Mouse (Mus musculus) right cerebral cortex, adult 2 months (tissue): ENCODE measurements around the gene Atic.
A peak's percentile ranks its signal among the peaks of the same experiment; 100 is the strongest.

Experiments used
- DNase-seq, 2 experiments: peaks; one replicate each; pipeline ENCODE4 v3.0.0; 2021 to 2022; ENCODE audit warnings: low spot score in 2 of 2

Gene Atic

DNA sequence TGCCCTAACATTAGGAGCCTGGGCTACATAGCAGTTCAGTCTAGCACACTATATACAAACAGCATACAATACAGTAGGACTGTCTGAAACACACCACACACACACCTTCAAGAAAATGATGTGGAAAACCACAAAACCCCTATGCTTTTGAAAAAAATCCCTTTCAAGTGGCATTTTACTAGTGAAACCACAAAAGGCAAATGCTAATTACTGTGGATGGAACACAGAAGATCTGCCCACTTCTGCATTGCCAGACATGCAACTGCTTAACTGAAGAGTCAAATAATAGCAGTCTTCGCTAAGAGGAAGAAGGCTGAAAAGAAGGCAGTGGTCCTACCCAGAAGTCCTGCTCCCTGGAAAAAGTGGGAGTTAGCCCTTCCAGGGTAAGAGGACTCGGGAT is 37.3 kb downstream of the Atic start:
- DNase-seq = no peak

GRCm38 (mm10) chr1:71595365-71595764 is 38.4 kb downstream of the Atic start:
- no peak for DNase-seq

DNA sequence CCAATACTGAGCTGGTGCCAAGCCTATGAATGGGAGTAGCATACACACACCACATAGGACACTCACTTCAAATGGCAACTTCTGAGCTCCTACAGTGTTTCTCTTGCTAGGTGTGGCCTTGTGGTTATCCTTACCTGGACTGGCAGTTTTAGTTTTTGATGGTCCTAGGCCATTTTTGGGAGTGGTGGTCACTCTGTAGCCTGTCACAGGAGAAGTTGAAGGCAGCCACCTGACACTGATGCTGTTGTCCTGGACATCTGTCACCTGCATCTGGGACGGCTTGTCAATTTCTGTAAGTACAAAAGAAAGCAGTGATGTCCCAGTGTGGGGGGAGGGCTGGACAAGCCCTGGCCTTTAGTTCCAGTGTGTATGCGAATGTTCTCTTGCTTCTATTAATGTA is 48.8 kb downstream of the Atic start:
- DNase-seq = no peak

DNA sequence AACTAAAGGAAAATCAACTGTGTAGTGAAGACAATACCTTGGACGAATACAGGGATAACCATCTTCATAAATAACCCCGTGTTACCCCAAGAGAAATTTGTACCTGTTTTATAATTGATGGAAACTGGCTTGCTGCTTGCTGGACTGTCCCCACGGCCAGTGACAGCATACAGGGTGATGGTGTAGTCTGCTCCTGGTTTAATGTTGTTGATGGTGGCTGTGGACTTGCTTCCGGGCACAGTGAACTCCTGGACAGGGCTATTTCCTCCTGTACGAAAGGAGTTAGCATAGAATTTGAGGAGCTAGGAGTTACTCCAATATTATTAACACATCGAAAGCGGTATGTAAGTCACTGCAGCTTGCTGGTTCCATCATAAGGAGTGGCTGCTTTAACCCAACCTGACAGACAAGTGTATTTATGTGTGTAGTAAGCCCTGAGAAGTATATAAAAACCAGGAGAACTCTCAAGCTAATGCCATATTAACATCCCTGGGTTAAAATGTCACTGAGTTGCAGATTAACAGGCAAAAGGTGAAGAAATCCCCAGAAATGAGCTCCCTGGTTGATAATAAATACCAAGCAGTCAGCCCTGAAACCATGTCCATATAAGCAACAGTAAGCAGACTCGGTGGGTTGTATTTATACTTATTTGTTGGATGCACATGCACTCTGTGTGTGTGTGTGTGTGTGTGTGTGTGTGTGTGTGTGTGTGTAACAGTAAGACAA is 49.8 kb downstream of the Atic start:
- no peak for DNase-seq

DNA sequence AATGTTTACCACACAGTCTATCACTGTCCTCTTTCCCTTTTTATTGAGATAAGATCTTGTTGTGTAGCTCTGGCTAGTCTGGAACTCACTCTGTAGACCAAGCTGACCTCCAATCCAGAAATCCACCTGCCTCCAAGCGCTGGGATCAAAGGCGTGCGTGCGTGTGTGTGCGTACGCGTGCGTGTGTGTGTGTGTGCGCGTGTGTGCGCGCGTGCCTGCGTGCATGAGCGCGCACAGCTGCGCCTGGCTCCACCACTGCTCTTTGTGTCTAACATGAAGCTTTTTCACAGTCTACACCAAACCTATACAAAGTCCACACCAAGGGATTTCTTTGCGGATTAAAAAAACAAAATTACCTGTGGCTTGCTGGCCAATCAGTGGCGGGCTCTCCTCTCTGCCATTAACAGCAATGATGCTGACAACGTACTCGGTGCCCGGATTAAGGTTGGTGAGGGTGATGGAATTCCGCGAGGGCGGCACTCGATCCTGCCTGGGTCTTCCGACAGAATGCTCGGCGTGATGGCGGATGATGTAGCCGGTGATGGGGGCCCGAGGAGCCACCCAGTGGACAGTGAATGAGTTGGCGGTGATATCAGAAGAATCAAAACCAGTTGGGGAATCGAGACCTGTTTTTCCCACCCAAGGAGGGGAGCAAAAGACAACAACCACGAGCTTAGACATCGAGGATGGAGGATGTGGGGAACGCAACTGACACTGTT is 52.3 kb downstream of the Atic start:
- DNase-seq = no peak

DNA sequence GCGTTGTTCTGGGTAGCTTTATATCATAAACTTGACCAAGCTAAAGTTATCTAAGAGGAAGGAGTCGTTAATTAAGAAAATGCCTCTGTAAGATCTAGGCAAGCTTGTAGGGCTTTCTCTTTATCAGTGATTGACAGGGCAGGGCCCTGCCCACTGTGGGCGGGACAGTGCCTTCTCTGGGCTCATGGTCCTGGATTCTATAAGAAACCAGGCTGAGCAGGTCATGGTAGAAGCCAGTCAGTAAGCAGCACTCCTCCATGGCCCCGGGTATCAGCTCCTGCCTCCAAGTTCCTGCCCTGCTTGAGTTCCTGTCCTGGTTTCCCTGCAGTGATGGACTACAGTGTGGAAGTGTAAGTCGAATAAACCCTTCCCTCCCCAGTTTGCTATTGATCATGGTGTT is 53.0 kb downstream of the Atic start:
- no peak for DNase-seq

- no peak for DNase-seq
Observed at GRCm38 (mm10) chr1:71612256-71612655, 55.3 kb downstream of the Atic start.

DNA sequence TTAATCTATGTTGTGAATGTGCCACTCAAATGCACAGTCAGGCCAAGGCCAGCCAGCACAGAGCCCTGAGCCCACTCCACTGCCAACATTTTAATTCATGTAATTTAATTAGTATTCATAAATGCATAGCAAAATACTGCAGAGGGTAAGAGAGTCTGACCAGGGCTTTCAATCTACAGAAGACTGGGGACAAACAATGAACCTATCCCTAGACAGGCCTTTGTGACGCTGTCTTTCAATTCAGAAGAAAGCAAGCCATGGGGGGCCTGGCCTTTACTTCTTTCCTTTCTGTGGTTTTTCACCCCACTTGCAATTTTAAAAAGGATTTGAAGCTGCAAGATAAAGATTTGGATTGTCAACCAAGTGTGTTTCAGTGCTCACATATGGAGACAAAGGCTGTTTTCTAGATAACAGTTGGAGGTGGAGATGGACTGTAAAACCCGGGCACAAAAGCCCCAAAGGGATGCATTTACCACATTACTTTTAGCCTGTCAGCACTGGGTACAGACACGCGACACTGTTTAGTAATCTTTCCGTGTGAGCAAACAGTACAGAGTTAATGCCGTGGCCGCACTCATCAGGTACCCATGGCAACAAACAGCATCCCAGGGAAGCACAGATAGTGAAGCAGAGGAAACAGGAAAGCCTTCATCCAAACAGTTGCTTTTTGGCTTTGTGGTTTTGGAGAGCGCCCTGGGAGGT is 57.7 kb downstream of the Atic start:
- peak; percentile 16 to 26 for DNase-seq

GRCm38 (mm10) chr1:71621526-71621925 is 64.6 kb downstream of the Atic start:
- no peak for DNase-seq

DNA sequence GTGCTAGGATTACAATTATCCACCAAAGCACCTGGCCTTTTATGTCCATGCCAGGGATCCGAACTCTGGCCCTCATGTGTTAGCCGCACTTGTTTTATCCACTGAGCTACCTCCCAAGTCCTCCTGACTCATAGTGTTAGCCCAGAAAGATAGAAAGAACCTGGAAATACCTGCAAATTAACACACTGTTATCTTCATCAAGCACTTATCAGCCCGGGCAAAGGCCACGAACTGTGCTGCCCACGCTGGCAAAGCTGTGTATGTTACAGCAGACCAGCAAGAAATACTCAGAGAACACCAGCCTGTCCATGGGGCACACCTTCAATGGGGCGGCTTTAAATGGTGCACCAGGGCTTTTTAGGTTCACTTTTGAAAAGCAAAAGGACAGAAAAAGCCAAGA is 66.7 kb downstream of the Atic start:
- DNase-seq = no peak
